Mouse (Mus musculus) MEL (cell line): ENCODE results near the gene Fam209. TPM values are rescaled to one million over a fixed set of nuclear protein-coding genes. Genes with fewer than 3 reads are reported as not detected.

Source experiments
- DNase-seq: peaks from one replicate; pipeline ENCODE4 v3.0.0; 2011; ENCODE audit warnings: low read depth, low spot score
- H3K27ac ChIP-seq: 2 replicates; pipeline ENCODE4 v1.5.1; 2012; ENCODE audit warnings: low read depth, mild to moderate bottlenecking, control low read depth, low read length, moderate library complexity; ENCODE audit not compliant: control insufficient read depth
- H3K27me3 ChIP-seq, 2 experiments: fragments of 150-350 bp in 1 of 2; sonication (generic) in 1 of 2; 2 replicates each; pipeline ENCODE4 v1.6.1; 2012; ENCODE audit warnings: low read length in 2 of 2, mild to moderate bottlenecking in 2 of 2, improper control_type of control experiment in 1 of 2, moderate library complexity in 1 of 2; ENCODE audit not compliant: insufficient read depth in 2 of 2, control insufficient read depth in 1 of 2
- H3K36me3 ChIP-seq, 2 experiments: 2 replicates each; pipeline ENCODE4 v1.6.1; 2012 to 2014; ENCODE audit warnings: low read length in 2 of 2, improper control_type of control experiment in 1 of 2, inconsistent platforms in 1 of 2, mild to moderate bottlenecking in 1 of 2; ENCODE audit not compliant: insufficient read depth in 2 of 2, control insufficient read depth in 1 of 2
- H3K4me1 ChIP-seq, 2 experiments: fragments of 150-350 bp in 1 of 2; sonication (generic) in 1 of 2; 2 replicates each; pipeline ENCODE4 v1.6.1; 2012; ENCODE audit warnings: low read length in 2 of 2, improper control_type of control experiment in 1 of 2, mild to moderate bottlenecking in 1 of 2; ENCODE audit not compliant: insufficient read depth in 2 of 2, control insufficient read depth in 1 of 2
- H3K4me3 ChIP-seq, 2 experiments: fragments of 150-350 bp in 1 of 2; sonication (generic) in 1 of 2; 2 replicates each; pipeline ENCODE4 v1.5.1; 2012; ENCODE audit warnings: low read depth in 2 of 2, low read length in 2 of 2, mild to moderate bottlenecking in 2 of 2, moderate library complexity in 2 of 2, control low read depth in 1 of 2, improper control_type of control experiment in 1 of 2; ENCODE audit not compliant: control insufficient read depth in 1 of 2, insufficient read depth in 1 of 2
- H3K79me2 ChIP-seq: 2 replicates; pipeline ENCODE4 v1.6.1; 2012; ENCODE audit warnings: mild to moderate bottlenecking, low read length, moderate library complexity; ENCODE audit not compliant: control insufficient read depth, poor library complexity, insufficient read depth
- H3K9ac ChIP-seq: 2 replicates; pipeline ENCODE4 v1.6.1; 2012; ENCODE audit warnings: low read depth, mild to moderate bottlenecking, control low read depth, low read length, moderate library complexity; ENCODE audit not compliant: control insufficient read depth, poor library complexity, severe bottlenecking
- H3K9me3 ChIP-seq: fragments of 150-350 bp; sonication (generic); replicated peaks from 2 replicates; pipeline ENCODE4 v1.6.1; 2012; ENCODE audit warnings: mild to moderate bottlenecking, low read length, improper control_type of control experiment, moderate library complexity; ENCODE audit not compliant: insufficient read depth
- BHLHE40 ChIP-seq: IDR thresholded peaks from 2 replicates; pipeline ENCODE4 v1.6.1; 2012; ENCODE audit warnings: low read depth, mild to moderate bottlenecking, inconsistent platforms, low read length, improper control_type of control experiment, borderline replicate concordance
- ETS1 ChIP-seq: IDR thresholded peaks from 2 replicates; pipeline ENCODE4 v1.6.1; 2012; ENCODE audit warnings: low read depth, mild to moderate bottlenecking, inconsistent platforms, low read length, improper control_type of control experiment, moderate library complexity
- GATA1 ChIP-seq: IDR thresholded peaks from 2 replicates; pipeline ENCODE4 v1.6.1; 2011; ENCODE audit warnings: low read depth, low read length, improper control_type of control experiment
- HCFC1 ChIP-seq: IDR thresholded peaks from 2 replicates; pipeline ENCODE4 v1.6.1; 2012; ENCODE audit warnings: low read depth, mild to moderate bottlenecking, inconsistent platforms, low read length, improper control_type of control experiment, moderate library complexity
- MAFK ChIP-seq: IDR thresholded peaks from 2 replicates; pipeline ENCODE4 v1.6.1; 2011; ENCODE audit warnings: low read depth, mild to moderate bottlenecking, low read length, improper control_type of control experiment, borderline replicate concordance
- MAX ChIP-seq: IDR thresholded peaks from 2 replicates; pipeline ENCODE4 v1.6.1; 2011; ENCODE audit warnings: low read length, improper control_type of control experiment
- MAZ ChIP-seq: IDR thresholded peaks from 2 replicates; pipeline ENCODE4 v1.6.1; 2012; ENCODE audit warnings: low read depth, mild to moderate bottlenecking, inconsistent platforms, low read length, improper control_type of control experiment
- MEF2A ChIP-seq: IDR thresholded peaks from 2 replicates; pipeline ENCODE4 v1.6.1; 2014; ENCODE audit warnings: low read depth, mild to moderate bottlenecking, inconsistent platforms, low read length, improper control_type of control experiment; ENCODE audit not compliant: poor library complexity, insufficient replicate concordance, severe bottlenecking; ENCODE audit errors: extremely low read depth
- MXI1 ChIP-seq: IDR thresholded peaks from 2 replicates; pipeline ENCODE4 v1.6.1; 2011; ENCODE audit warnings: mild to moderate bottlenecking, low read depth, low read length, improper control_type of control experiment
- NELFE ChIP-seq: IDR thresholded peaks from 2 replicates; pipeline ENCODE4 v1.6.1; 2011; ENCODE audit warnings: low read depth, low read length, improper control_type of control experiment
- POLR2AphosphoS2 ChIP-seq: IDR thresholded peaks from 2 replicates; pipeline ENCODE4 v1.6.1; 2011; ENCODE audit warnings: low read length, improper control_type of control experiment
- POLR2AphosphoS5 ChIP-seq: IDR thresholded peaks from 2 replicates; pipeline ENCODE4 v1.6.1; 2012; ENCODE audit warnings: low read depth, borderline replicate concordance, mild to moderate bottlenecking, inconsistent platforms, low read length, moderate library complexity, mixed read lengths
- RAD21 ChIP-seq: IDR thresholded peaks from 2 replicates; pipeline ENCODE4 v1.6.1; 2011; ENCODE audit warnings: mild to moderate bottlenecking, low read depth, low read length, improper control_type of control experiment
- RCOR1 ChIP-seq: IDR thresholded peaks from 2 replicates; pipeline ENCODE4 v1.6.1; 2012; ENCODE audit warnings: low read depth, mild to moderate bottlenecking, inconsistent platforms, low read length, improper control_type of control experiment
- SIN3A ChIP-seq: IDR thresholded peaks from 2 replicates; pipeline ENCODE4 v1.6.1; 2012; ENCODE audit warnings: low read length, improper control_type of control experiment, inconsistent platforms
- TAL1 ChIP-seq: IDR thresholded peaks from 2 replicates; pipeline ENCODE4 v1.6.1; 2012; ENCODE audit warnings: mild to moderate bottlenecking, inconsistent platforms, low read length, moderate library complexity, mixed read lengths
- TBP ChIP-seq: IDR thresholded peaks from 2 replicates; pipeline ENCODE4 v1.8.0; 2011; ENCODE audit warnings: low read depth, low read length, improper control_type of control experiment
- TCF12 ChIP-seq: IDR thresholded peaks from 2 replicates; pipeline ENCODE4 v1.6.1; 2014; ENCODE audit warnings: low read depth, mild to moderate bottlenecking, inconsistent platforms, low read length, improper control_type of control experiment, moderate library complexity
- UBTF ChIP-seq: IDR thresholded peaks from 2 replicates; pipeline ENCODE4 v1.6.1; 2012; ENCODE audit warnings: low read depth, mild to moderate bottlenecking, inconsistent platforms, low read length, improper control_type of control experiment, moderate library complexity, borderline replicate concordance; ENCODE audit not compliant: insufficient read depth
- USF2 ChIP-seq, 2 experiments: IDR thresholded peaks; 2 replicates each; pipeline ENCODE4 v1.6.1; 2011 to 2012; ENCODE audit warnings: improper control_type of control experiment in 2 of 2, low read length in 2 of 2, borderline replicate concordance in 1 of 2, inconsistent platforms in 1 of 2, low read depth in 1 of 2, mild to moderate bottlenecking in 1 of 2; ENCODE audit not compliant: insufficient read depth in 1 of 2
- ZC3H11A ChIP-seq: IDR thresholded peaks from 2 replicates; pipeline ENCODE4 v1.6.1; 2012; ENCODE audit warnings: low read depth, mild to moderate bottlenecking, inconsistent platforms, low read length, improper control_type of control experiment
- ZNF384 ChIP-seq: IDR thresholded peaks from 2 replicates; pipeline ENCODE4 v1.6.1; 2012; ENCODE audit warnings: low read depth, mild to moderate bottlenecking, inconsistent platforms, low read length, improper control_type of control experiment
- polyA plus RNA-seq, 2 experiments: library from polyadenylated mRNA; stranded (reverse) in 1 of 2; unstranded in 1 of 2; fragments of >175 nt in 1 of 2; fragments of >200 nt in 1 of 2; gene quantifications; 2 replicates each; pipeline versions ENCODE4 v1.2.1 to v1.2.4; 2012; ENCODE audit warnings: low replicate concordance in 2 of 2, low read depth in 1 of 2; ENCODE audit not compliant: insufficient read length in 2 of 2, insufficient read depth in 1 of 2, missing spikeins in 1 of 2
- total RNA-seq: library from RNA; depleted of rRNA; stranded (reverse); fragments of 300-350 nt; gene quantifications from 2 replicates; pipeline ENCODE4 v1.2.3, GENCODE M21; 2012

Fam209 gene
- total and polyA plus RNA-seq, 3 experiments: 0.31 to 0.65 TPM; not detected in 1

GRCm38 (mm10) chr2:172448329-172448728 is 24.0 kb upstream of the Fam209 start:
- no peak for DNase-seq
- Histone ChIP-seq H3K79me2 (no peaks in the 10 kb centered on the region), H3K9ac (no peak overlapping the region), H3K4me3 (no peak overlapping the region), H3K9me3 (no peaks in the 10 kb centered on the region), H3K36me3 (no peaks in the 10 kb centered on the region; a peak in 1 of 4 replicates), H3K27ac (no peak overlapping the region), H3K27me3 (no peaks in the 10 kb centered on the region), H3K4me1 (no peaks in the 10 kb centered on the region)
- TF ChIP-seq GATA1: no peak
- TF ChIP-seq TAL1: no peak
- TF ChIP-seq MXI1: no peak
- TF ChIP-seq POLR2AphosphoS2: no peak
- no peak for TF ChIP-seq MAX
- no peak for TF ChIP-seq ZNF384
- no peak for TF ChIP-seq SIN3A
- no peak for TF ChIP-seq ZC3H11A
- no peak for TF ChIP-seq NELFE
- TF ChIP-seq HCFC1: no peak
- no peak for TF ChIP-seq POLR2AphosphoS5
- TF ChIP-seq TBP: no peak
- no peak for TF ChIP-seq MEF2A
- TF ChIP-seq MAZ: no peak

GRCm38 (mm10) chr2:172450640-172451039 is 21.7 kb upstream of the Fam209 start:
- Histone ChIP-seq H3K4me3 (no peak overlapping the region), H3K36me3 (no peaks in the 10 kb centered on the region; a peak in 1 of 4 replicates)
- TF ChIP-seq TCF12 (no peak), TBP (no peak), GATA1 (no peak), USF2 (IDR thresholded peaks at IDR 0.05; ENCODE audit: borderline replicate concordance in 1 of 2, insufficient read depth in 1 of 2, low read depth in 1 of 2, low read length in 2 of 2) (no peak), RCOR1 (no peak), RAD21 (no peak), UBTF (no peak), MAX (no peak), MXI1 (no peak), MAFK (no peak), ETS1 (no peak), POLR2AphosphoS5 (no peak), ZC3H11A (no peak), HCFC1 (no peak), POLR2AphosphoS2 (no peak), BHLHE40 (no peak)
- TF ChIP-seq, all 39 proteins: peak for 0
- no peaks in the 10 kb centered on the region for H3K79me2 ChIP-seq
- no peak overlapping the region for H3K9ac ChIP-seq
- H3K27ac ChIP-seq: no peak overlapping the region
- DNase-seq: no peak
- no peaks in the 10 kb centered on the region for H3K27me3 ChIP-seq
- no peaks in the 10 kb centered on the region for H3K9me3 ChIP-seq
- H3K4me1 ChIP-seq: no peaks in the 10 kb centered on the region
